Mouse (Mus musculus) small intestine, adult 2 months (tissue): ENCODE measurements around the gene Ano8. TPM values are rescaled to one million over a fixed set of nuclear protein-coding genes. Genes with fewer than 3 reads are reported as not detected.

Experiments used
- H3K27ac ChIP-seq: fragments of 200-500 bp; 2 replicates; pipeline ENCODE4 v1.5.1; 2012; ENCODE audit warnings: low read depth, low read length, control low read depth, inconsistent platforms; ENCODE audit not compliant: insufficient read depth
- H3K27me3 ChIP-seq: fragments of 200-500 bp; 2 replicates; pipeline ENCODE4 v1.6.1; 2012; ENCODE audit warnings: mild to moderate bottlenecking, moderate library complexity, low read length, inconsistent platforms; ENCODE audit not compliant: control insufficient read depth, insufficient read depth
- H3K36me3 ChIP-seq: fragments of 200-500 bp; 2 replicates; pipeline ENCODE4 v1.6.1; 2012; ENCODE audit warnings: mild to moderate bottlenecking, low read length, control low read depth, inconsistent platforms; ENCODE audit not compliant: control insufficient read depth, insufficient read depth
- H3K4me1 ChIP-seq: fragments of 200-500 bp; 2 replicates; pipeline ENCODE4 v1.6.1; 2012; ENCODE audit warnings: low read length, inconsistent platforms, mixed read lengths; ENCODE audit not compliant: control insufficient read depth, insufficient read depth, insufficient read length
- H3K4me3 ChIP-seq: fragments of 200-500 bp; 2 replicates; pipeline ENCODE4 v1.5.1; 2012; ENCODE audit warnings: low read depth, mild to moderate bottlenecking, control low read depth, inconsistent platforms, low read length, moderate library complexity
- CTCF ChIP-seq: fragments of 200-500 bp; IDR thresholded peaks from 2 replicates; pipeline ENCODE4 v1.5.1; 2012; ENCODE audit warnings: low read depth, mild to moderate bottlenecking, control low read depth, inconsistent platforms, low read length, moderate library complexity, mixed read lengths; ENCODE audit not compliant: insufficient replicate concordance, insufficient read length; ENCODE audit errors: extremely low read depth
- POLR2A ChIP-seq: fragments of 200-500 bp; IDR thresholded peaks from 2 replicates; pipeline ENCODE4 v1.6.1; 2012; ENCODE audit warnings: low read depth, mild to moderate bottlenecking, control low read depth, inconsistent platforms, low read length, moderate library complexity
- WGBS: fragments of 180-500 bp; shearing (Covaris S2); methylation state at CpG from one replicate; pipeline ENCODE4 v1.1.7; 2018; 5-methylcytosine and 5-hydroxymethylcytosine counted together
- polyA plus RNA-seq: library from polyadenylated mRNA; depleted of rRNA; stranded (reverse); fragments of >200 nt; gene quantifications from 2 replicates; pipeline ENCODE4 v1.2.3, GENCODE M21; 2012

Ano8 gene
- polyA plus RNA-seq, 1 experiment, result 19.8 TPM

- under 1% methylated on average over 55 of the region's 55 CpGs for WGBS
- Histone ChIP-seq H3K27me3 (no peaks in the 10 kb centered on the region), H3K27ac (peak within 1 kb of the TSS; percentile 54), H3K4me3 (peak within 1 kb of the TSS; percentile 80), H3K36me3 (no peaks in the 10 kb centered on the region), H3K4me1 (peaks cover 11% of the 10 kb centered on the region)
- no peak for TF ChIP-seq CTCF
- no peak for TF ChIP-seq POLR2A
Measured at GRCm38 (mm10) chr8:71463188-71464033, 22.4 kb downstream of the Ano8 start, which contains the start of gene Abhd8. TSS of gene Abhd8 (minus strand) at chr8:71463655.

DNA sequence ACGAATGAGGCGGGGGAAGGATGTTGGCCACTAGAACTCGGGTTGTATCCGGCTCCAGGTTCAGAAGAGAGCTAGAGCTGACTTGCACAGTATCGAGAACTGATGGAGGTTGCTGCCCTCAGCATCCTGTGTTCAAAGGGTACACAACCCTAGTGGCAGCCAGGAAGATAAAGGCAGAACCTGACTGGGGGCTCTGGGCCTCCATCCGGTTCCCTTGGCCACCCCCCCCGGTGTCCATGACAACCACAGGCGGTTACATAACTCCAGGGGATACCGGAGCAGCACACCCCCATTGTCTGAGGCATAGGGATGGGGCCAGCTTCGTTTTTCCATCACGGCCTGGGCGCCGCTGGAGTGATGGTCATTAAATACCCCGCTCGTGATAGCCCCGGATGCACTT, 23.0 kb downstream of the Ano8 start:
- Histone ChIP-seq H3K4me3 (peak overlapping the region; percentile 80), H3K27ac (peak overlapping the region; percentile 8; the same call in 1 of the 2 replicates), H3K27me3 (no peaks in the 10 kb centered on the region), H3K36me3 (no peaks in the 10 kb centered on the region), H3K4me1 (peaks cover 11% of the 10 kb centered on the region)
- WGBS, result 23% methylated on average over 16 of the region's 16 CpGs
- no peak for TF ChIP-seq POLR2A
- no peak for TF ChIP-seq CTCF

- Histone ChIP-seq H3K36me3 (no peaks in the 10 kb centered on the region), H3K27me3 (no peaks in the 10 kb centered on the region), H3K4me3 (no peak overlapping the region), H3K4me1 (peaks cover 11% of the 10 kb centered on the region), H3K27ac (no peak overlapping the region)
- TF ChIP-seq POLR2A (no peak), CTCF (no peak)
- 75% methylated on average over 4 of the region's 4 CpGs for WGBS
Measured at GRCm38 (mm10) chr8:71462191-71462590, 23.6 kb downstream of the Ano8 start.

GRCm38 (mm10) chr8:71461152-71461840, 24.5 kb downstream of the Ano8 start:
- no peaks in the 10 kb centered on the region for H3K36me3 ChIP-seq
- TF ChIP-seq POLR2A (no peak), CTCF (no peak)
- no peaks in the 10 kb centered on the region for H3K27me3 ChIP-seq
- 89% methylated on average over 47 of the region's 47 CpGs for WGBS
- peaks cover 16% of the 10 kb centered on the region for H3K4me1 ChIP-seq
- H3K4me3 ChIP-seq, result no peak overlapping the region
- no peak overlapping the region for H3K27ac ChIP-seq

- Histone ChIP-seq H3K27ac (no peak overlapping the region), H3K27me3 (no peaks in the 10 kb centered on the region), H3K4me1 (peaks cover 16% of the 10 kb centered on the region), H3K4me3 (no peak overlapping the region), H3K36me3 (no peaks in the 10 kb centered on the region)
- TF ChIP-seq CTCF (no peak), POLR2A (no peak)
- 93% methylated on average over 6 of the region's 6 CpGs for WGBS
Measured at GRCm38 (mm10) chr8:71460716-71461115, 25.0 kb downstream of the Ano8 start.

GRCm38 (mm10) chr8:71457659-71458270, 28.0 kb downstream of the Ano8 start:
- TF ChIP-seq CTCF (no peak), POLR2A (no peak)
- H3K27me3 ChIP-seq, result no peaks in the 10 kb centered on the region
- H3K27ac ChIP-seq, result no peak overlapping the region
- H3K4me3 ChIP-seq, result no peak overlapping the region
- no peaks in the 10 kb centered on the region for H3K36me3 ChIP-seq
- H3K4me1 ChIP-seq, result peaks cover 6% of the 10 kb centered on the region; the same call in 1 of the 2 replicates
- 85% methylated on average over 20 of the region's 20 CpGs for WGBS
